Mouse (Mus musculus) granulocyte monocyte progenitor cell, adult 5-6 weeks (primary cell): ENCODE measurements at regions not wholly inside any gene's neighbourhood (a gene's known extent, or its start where the extent isn't known, plus 50 kb on each side); places are given as distances from the start of the nearest gene placed in this dataset.

Experiments used
- ATAC-seq: replicated peaks from 2 replicates; pipeline ENCODE4 v1.8.0; 2016; ENCODE audit warnings: mild to moderate bottlenecking, moderate TSS enrichment, inconsistent platforms; ENCODE audit not compliant: poor library complexity, severe bottlenecking

- ATAC-seq: no peak
Measured at GRCm38 (mm10) chr8:92212786-92213535, 144.5 kb upstream of the Irx5 start.

- ATAC-seq: no peak
Measured at GRCm38 (mm10) chr8:92209081-92209480, 148.3 kb upstream of the Irx5 start.

- ATAC-seq: no peak
Measured at GRCm38 (mm10) chr8:92195635-92196034, 161.8 kb upstream of the Irx5 start.

DNA sequence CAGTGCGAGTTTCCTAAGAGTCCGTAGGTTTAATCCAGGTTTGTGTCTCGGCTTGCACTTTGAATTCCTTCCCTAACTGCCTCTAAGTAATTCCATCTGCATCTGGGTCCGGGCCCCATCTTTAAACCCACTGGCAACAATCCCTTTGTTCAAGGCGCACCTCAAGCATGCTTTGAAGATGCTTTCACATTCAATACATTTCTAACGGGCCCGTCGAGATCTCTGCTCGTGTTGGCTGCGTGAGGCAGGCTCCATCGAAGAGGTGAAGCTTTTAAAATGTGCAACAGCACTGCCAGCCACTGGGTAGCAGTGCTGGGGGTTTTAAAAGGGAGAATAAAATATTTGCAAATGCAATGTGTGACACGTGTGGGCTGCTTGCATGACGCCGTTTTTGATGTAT, 163.4 kb upstream of the Irx5 start:
- no peak for ATAC-seq

GRCm38 (mm10) chr8:92190261-92191025, 167.0 kb upstream of the Irx5 start:
- no peak for ATAC-seq

- ATAC-seq: no peak
Measured at GRCm38 (mm10) chr8:92183331-92183730, 174.1 kb upstream of the Irx5 start.

DNA sequence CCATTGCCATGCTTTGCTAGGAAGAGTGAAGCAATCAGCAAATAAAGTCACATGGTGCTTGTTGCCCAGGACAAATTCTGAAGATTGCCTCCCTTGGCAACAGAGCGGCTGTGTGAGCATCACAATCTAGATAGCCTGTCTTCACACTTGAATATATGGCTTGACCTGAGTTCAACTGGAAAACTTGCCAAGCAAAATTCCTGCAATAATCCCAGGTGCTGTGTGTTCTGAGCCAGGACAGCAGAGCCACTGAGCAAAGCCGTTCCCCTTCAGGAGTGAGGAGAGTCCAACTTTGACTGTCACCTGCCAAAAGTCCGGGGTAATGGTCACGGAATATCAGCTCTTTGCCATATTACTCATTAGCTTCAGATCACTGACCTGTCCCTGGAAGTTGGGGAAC, 176.8 kb upstream of the Irx5 start:
- ATAC-seq: no peak

DNA sequence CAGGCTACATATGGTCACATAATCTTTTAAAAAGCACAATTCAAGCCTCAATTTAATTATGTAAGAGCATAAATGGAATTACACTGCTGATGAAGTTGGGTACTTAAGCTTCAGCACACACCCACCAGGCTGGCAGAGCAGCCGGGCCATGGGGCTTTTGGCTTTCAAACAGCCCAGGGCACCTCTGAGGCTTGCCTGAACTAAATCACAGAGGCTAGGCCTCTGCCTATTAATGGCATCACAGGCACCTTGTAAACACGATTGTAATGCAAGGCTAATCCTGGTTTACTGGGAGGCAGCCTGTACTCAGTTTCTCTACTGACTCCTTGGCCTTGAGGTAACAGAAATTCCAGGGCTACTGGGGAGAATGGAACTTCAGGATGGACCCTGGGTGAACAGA, 178.1 kb upstream of the Irx5 start:
- no peak for ATAC-seq

DNA sequence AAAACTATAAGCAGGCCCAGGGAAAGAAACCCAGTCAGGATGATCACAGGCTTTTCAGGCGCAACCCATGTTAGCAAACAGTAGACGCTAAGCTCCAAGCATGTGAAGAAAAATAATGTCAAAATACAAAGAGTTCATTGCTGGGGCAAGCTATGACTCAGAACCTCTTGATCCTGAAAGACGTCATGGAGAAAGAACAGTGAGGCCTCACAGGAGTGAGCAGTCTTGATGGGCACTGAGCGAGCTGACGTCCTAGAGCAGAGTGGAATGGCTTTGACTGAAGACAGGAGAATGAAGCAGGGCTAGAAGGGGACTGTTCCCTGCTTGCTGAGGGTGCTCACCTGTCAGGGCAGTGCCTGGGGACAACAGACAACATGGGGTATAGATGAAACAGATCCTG, 181.3 kb upstream of the Irx5 start:
- no peak for ATAC-seq

- ATAC-seq: no peak
Measured at GRCm38 (mm10) chr8:92174106-92174505, 183.3 kb upstream of the Irx5 start.

DNA sequence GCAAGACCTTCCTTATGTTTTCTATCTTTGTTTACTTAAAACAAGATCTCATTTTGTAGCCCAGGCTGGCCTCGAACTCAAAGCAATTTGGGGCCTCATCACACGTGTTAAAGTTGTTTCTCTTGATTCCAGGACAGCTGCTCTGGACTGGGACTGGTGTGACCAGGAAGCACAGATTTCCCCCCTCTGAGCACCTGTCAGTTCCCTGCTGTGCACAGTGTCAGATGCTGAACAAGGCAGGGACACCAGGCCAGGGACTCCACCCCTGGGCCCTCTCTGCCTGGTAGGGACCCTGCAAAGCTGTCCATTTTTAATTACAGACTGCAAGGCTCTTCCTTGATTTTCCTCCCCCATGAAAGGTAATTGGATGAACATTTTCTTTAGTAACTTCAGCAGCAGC, 185.8 kb upstream of the Irx5 start:
- no peak for ATAC-seq

DNA sequence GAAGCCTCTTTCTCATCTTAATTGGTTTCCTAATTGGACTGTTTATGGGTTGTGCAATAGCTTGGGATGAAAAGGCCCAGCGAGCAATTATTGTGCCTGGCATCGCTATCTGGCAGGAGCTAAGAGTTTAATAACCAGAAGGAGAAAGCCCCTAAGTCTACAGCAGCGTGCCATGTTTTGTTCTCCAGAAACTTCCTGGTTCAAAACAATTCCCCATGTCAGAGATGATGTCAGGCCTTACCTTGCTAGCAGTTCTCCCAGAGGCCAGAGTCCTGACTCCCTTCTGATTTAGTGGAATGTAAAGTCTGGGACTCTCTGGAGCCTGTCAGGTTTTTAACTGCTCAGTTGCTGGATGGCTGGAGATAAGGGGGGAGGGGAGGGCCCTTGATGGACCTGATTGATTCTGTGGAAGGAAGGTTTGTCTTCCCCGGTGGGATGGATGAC, 190.1 kb upstream of the Irx5 start:
- ATAC-seq: no peak

- ATAC-seq: no peak
Measured at GRCm38 (mm10) chr8:92165306-92165705, 192.1 kb upstream of the Irx5 start.

DNA sequence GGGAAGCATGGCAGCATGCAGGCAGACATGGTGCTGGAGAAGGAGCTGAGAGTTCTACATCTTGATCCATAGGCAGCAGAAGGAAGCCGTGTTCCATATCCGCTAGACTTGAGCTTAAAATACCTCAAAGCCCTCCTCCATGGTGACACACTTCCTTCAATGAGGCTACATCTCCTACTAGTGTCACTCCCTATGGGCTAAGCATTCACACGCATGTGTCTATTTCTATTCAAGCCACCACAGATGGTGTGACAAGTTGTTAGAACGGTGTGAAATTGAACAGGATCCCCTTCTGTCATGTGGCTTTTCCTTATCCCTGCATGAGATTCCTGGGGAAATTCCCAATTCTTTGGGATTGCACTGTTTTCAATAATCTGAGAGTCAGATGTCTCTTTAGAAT, 192.9 kb upstream of the Irx5 start:
- no peak for ATAC-seq

- no peak for ATAC-seq
Measured at GRCm38 (mm10) chr8:92161002-92161401, 196.4 kb upstream of the Irx5 start.

DNA sequence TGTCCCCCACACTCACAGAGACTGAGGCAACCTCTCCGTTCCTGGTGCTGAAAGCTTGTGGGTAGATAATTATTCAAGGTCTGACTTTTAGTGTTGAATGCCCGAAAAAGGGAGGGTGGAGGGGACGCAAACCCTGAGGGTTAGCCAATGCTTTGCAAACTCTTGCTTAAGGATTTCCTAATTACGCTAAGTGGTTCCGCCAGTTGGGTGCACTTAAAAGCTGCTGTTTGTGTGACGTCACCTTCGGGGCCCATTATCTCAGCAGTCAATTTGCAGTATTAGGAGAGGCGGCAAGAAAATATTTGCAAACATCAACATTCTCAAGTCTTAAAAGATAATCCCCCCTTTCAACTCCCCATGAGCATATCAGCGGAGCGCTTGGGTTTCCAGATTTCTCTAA, 199.2 kb upstream of the Irx5 start:
- ATAC-seq: peak; percentile 79

GRCm38 (mm10) chr8:92152478-92152877, 204.9 kb upstream of the Irx5 start:
- no peak for ATAC-seq

- peak; percentile 61 for ATAC-seq
Measured at GRCm38 (mm10) chr8:92147672-92148071, 209.8 kb upstream of the Irx5 start.

GRCm38 (mm10) chr8:92137091-92137882, 220.1 kb upstream of the Irx5 start:
- ATAC-seq: no peak

DNA sequence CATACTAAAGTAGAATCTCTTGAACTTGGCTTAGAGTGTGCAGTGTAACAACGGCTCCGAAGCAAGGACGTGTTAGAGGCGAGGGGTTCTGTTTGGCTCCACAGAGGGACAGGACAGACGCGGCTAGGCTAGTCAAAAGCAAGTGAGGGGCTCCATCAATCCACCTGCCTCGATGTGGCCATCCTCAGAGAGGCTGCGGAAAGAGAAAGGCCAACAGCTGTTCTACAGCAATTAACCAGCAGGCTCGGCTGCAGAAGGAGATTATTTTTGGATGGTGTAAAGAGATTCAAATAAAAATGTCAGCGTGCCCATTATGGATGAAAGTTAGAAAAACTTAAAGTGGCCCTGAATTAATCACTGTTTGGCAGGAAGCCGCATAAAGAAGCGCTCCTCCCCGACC, 221.0 kb upstream of the Irx5 start:
- ATAC-seq: no peak

GRCm38 (mm10) chr8:92134434-92134833, 223.0 kb upstream of the Irx5 start:
- ATAC-seq: no peak; the same call in 1 of the 2 replicates
